Mouse (Mus musculus): ENCODE measurements at regions not wholly inside any gene's neighbourhood (a gene's known extent, or its start where the extent isn't known, plus 50 kb on each side); places are given as distances from the start of the nearest gene placed in this dataset.
A peak's percentile ranks its signal among the peaks of the same experiment; 100 is the strongest.

GRCm38 (mm10) chr11:8725505-8725904 is 61.2 kb upstream of the Tns3 start:
- TF ChIP-seq POLR2A (IDR thresholded peaks at IDR 0.05; ENCODE audit: borderline replicate concordance, extremely low read depth, insufficient read depth, insufficient read length, poor library complexity, severe bottlenecking) (no peak), CTCF (IDR thresholded peaks at IDR 0.05; ENCODE audit: borderline replicate concordance, extremely low read depth, insufficient read depth, insufficient read length) (no peak)

DNA sequence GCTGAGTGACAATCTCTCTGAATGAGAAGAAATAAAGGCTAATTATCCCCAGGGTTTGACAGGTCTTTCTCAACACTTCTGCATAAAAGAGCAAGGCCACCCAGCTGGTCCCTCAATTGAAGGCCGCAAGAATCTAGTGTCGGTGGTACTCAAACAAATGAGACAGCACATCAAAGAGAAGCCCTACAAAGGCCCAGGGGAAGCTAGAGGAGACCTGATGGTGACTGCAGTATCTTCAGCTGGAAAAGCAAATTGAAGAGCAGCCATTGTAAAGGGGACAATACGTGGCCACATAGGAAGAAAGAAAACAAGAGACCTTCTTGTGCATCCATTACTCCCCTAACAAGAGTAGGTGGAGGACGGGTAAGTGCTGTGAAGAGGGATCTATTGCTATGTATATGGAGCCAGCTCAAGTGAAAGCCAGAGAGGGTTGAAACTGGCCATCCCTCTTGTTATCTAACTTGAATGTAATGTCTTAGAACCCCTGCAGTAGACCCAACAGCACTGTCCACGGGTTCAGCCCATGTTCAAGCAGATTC is 58.8 kb upstream of the Tns3 start:
- peak; percentile 43 for DNase-seq (ENCODE audit: low read depth)
- no peak for TF ChIP-seq CTCF (IDR thresholded peaks at IDR 0.05; ENCODE audit: borderline replicate concordance, extremely low read depth, insufficient read depth, insufficient read length)
- TF ChIP-seq POLR2A (IDR thresholded peaks at IDR 0.05; ENCODE audit: borderline replicate concordance, extremely low read depth, insufficient read depth, insufficient read length, poor library complexity, severe bottlenecking) = no peak

More at GRCm38 (mm10) chr11:8725505-8725904, 61.2 kb upstream of the Tns3 start:
- no peak for DNase-seq (ENCODE audit: low read depth)

GRCm38 (mm10) chr11:8719211-8719966 is 55.1 kb upstream of the Tns3 start:
- TF ChIP-seq CTCF (IDR thresholded peaks at IDR 0.05; ENCODE audit: borderline replicate concordance, extremely low read depth, insufficient read depth, insufficient read length) (no peak), POLR2A (IDR thresholded peaks at IDR 0.05; ENCODE audit: borderline replicate concordance, extremely low read depth, insufficient read depth, insufficient read length, poor library complexity, severe bottlenecking) (no peak)
- no peak for DNase-seq (ENCODE audit: low read depth)

DNA sequence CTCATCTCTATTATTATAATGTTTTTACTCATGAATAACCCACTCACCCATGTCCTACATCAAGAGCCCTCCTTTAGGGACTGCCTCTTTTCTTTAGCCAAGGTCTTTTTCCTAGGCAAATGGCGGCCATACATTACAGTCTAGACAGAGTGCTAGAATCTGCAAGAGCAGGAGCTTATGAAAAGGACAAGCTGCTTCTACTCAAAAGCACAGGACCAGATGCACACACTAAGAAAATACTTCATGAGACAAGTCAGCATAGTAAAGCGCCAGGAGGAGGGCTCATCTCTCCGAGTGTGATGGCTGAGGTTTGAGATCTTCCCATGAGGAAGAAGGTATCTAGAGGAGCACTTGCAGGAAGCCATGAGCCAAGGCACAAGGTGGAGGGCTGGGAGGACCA is 53.4 kb upstream of the Tns3 start:
- TF ChIP-seq CTCF (IDR thresholded peaks at IDR 0.05; ENCODE audit: borderline replicate concordance, extremely low read depth, insufficient read depth, insufficient read length) (no peak), POLR2A (IDR thresholded peaks at IDR 0.05; ENCODE audit: borderline replicate concordance, extremely low read depth, insufficient read depth, insufficient read length, poor library complexity, severe bottlenecking) (no peak)
- DNase-seq (ENCODE audit: low read depth) = no peak

- no peak for DNase-seq (ENCODE audit: low read depth)
- TF ChIP-seq CTCF (IDR thresholded peaks at IDR 0.05; ENCODE audit: borderline replicate concordance, extremely low read depth, insufficient read depth, insufficient read length) = no peak
- TF ChIP-seq POLR2A (IDR thresholded peaks at IDR 0.05; ENCODE audit: borderline replicate concordance, extremely low read depth, insufficient read depth, insufficient read length, poor library complexity, severe bottlenecking) = no peak
These were observed 52.5 kb upstream of the Tns3 start for GRCm38 (mm10) chr11:8716858-8717257.

DNA sequence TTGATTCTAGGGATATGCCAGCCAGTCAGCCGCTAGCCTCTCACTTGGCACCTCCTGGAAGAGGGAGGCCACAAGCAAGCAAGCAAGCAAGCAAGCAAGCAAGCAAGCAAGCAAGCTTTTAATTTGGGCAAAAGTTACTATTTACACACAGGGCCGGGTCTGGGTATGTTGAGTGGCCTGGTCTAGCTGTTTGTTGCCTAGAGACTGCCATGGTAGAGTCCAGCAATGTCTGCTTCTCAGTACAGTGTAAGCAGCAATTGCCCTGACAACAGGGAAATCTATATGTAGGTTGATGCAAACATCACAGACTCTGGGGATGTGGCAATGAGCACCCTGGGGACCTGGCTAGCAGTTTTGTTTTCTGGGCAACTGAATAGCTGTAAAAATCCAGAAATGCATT is 51.4 kb upstream of the Tns3 start:
- peak; percentile 14 for DNase-seq (ENCODE audit: low read depth)
- TF ChIP-seq POLR2A (IDR thresholded peaks at IDR 0.05; ENCODE audit: borderline replicate concordance, extremely low read depth, insufficient read depth, insufficient read length, poor library complexity, severe bottlenecking) = no peak
- TF ChIP-seq CTCF (IDR thresholded peaks at IDR 0.05; ENCODE audit: borderline replicate concordance, extremely low read depth, insufficient read depth, insufficient read length) = no peak

Measured in brain, embryonic 14.5 days (tissue).